Mouse (Mus musculus) neural tube, embryonic 10.5 days (tissue): ENCODE results near the gene Scyl3.

Source experiments
- DNase-seq: peaks from one replicate; pipeline ENCODE4 v3.0.0-alpha.2; 2017; ENCODE audit warnings: low spot score; ENCODE audit errors: extremely low spot score

Gene Scyl3

DNA sequence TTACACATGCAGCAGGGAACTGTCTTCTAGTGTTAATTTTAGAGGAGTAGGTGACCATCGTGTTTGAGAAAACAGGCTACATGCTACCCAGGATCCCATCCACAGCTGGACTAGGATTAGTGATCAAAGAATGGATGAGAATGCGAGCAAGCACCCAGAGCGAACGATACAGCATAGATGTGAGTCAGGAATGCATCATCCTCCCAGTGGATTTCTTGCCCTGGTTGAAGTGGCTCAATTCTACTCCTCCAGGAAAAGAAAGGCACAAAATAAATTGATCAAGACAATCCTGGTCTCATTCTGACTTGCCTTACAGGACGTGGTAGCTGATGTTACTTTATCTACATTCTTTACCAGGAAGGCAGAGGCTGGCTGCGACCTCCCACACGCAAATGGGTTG lies at the start of gene Scyl3:
Gene Scyl3 (plus strand): TSS at position 255 of the 400 bp plus-strand sequence.
- no peak for DNase-seq

DNA sequence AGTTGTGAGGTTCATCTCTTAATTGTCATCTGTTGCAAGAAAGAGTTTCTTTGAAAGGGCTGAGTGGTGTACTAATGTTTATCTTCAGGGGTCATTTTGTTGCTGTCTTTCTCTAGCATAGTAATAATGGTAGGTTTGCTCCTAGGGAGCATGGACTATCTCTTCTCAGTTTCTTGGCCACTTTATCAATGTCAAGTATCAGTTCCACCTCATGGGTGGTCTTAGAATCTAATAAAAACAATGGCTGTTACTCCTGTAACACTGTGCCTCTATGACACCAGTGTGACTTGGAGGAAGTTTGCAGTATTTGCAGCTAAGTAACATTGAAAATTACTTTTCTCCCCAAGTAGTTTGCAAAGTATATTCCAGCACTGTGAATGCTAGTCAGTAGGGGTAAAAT lies 39.3 kb upstream of the Scyl3 start:
- DNase-seq: no peak

DNA sequence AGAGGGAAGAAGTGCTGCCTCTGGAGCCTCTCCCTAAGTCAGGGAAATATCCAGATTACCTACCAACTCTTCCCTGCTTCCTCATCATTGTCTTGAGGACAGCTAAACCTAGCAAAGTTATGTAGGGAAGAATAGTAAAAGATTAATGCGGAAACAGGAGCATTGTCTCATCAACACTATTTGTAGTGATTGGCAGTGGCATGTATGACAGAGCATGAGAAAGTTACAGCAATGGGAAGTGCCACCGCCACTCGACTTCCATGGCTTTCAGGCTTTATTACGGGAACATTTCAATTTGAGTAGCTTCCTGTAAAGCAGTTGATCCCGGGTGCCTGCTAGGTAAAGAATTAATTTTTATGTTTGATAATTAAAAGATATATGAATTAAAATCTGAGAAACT lies 35.6 kb upstream of the Scyl3 start:
- no peak for DNase-seq

DNA sequence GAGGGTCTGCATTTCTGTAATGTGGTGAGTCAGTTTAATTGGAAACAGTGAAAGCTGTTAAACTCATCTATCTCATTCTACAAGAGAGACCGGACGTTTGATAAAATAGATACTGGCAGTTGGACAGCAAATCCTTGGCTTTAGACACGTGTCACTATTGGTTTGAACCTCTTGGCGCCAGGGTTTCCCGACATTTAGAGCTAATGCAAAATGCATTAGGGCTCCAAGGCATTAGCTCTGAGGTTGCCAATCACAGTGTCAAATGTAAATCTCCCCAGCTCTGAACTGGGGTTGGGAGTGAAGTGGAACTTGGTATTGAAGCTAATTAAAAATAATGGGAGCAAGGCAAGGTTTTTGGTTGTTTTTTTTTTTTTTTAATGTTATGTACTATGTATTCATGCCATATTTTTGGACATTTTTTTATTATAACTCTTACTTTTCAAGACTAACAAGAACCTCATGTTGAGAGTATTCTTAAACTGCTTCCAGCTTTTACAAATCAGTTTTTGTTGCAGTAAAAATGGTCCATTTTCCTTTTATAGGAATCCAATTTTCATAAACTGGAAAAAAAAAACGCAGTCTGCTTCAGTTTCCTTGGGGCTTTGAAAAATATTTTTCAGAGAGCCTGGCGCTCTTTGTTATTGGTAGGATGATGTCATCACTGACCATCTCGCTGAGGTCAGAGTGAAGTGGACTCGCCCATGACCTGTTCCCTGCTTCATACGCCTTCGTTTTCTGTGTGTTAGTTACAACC lies 34.9 kb upstream of the Scyl3 start:
- DNase-seq: no peak

DNA sequence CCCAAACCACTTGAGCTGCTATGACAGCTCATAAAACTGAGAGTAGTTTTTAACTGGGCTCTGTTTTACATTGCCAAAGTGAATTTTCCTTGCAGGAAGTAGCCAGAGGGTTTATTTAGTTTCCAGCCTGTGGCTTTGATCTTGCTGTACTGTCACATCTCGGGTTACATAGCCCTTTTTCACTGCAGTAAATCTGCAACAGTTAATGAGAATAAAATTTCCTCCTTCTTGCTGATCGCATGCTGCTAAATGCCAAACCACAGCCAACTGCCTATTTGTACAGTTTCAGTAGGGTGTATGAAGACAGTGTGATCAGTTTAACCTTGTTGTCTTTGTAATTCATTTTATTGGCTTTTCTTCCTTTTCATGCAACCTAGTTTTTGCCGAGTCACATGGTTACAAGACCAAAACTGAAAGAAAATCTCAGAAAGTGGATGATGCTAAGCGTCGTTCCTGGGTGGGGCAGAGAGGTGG lies 30.6 kb upstream of the Scyl3 start:
- DNase-seq: no peak

DNA sequence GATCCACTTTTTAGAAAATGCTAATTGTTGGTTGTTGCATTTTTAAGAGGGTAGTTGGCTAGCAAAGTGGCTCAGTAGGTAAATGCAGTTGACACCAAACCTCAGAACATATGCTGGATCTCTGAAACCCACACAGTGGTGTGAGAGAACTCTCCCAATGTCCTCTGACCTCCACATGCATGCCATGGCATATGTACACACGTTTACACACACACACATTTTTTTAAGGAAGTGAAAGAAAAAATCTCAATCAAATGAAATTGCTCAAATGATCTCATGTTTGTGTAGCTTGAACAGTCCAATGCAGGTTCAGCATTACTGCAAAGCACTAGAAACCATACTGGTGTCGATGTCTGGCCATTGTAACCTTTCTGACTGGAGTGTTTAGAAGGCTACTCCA lies 29.3 kb upstream of the Scyl3 start:
- no peak for DNase-seq

DNA sequence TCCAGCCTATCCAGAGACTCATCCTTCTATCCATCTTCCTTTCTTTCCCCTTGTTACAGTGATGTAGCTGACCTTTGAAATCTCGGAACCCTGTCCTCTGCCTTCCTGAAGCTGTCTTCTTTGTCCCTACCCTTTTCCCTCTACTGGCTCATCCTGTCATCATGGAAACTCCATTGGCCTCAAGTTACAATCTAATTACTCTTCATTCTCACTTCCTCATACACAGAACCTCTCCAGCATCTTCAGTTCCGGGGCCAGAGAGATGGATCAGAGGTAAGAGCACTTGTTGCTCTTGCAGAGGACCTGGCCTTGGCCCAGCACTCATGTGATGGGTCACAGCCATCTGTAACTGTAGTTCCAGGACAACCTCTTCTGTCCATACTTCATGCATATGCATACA lies 28.7 kb upstream of the Scyl3 start:
- DNase-seq: no peak

DNA sequence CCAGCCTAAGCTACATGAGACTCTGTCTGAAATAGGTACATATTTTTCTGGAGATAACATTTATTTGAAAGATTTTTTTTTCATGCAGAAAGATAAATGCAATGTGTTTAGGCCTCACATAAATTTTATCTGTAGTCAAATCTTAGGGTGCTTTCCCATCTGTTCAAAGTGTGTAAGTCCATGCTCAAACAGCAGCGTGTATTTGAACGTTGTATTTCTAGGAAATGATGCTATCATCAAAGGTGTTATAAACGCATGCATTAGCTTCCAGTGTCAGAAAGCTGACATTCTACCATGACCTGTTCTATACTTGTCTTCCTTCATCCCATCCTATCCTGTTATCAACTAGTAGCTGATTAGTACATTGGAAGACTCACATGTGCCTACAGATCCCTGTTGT lies 25.5 kb upstream of the Scyl3 start:
- no peak for DNase-seq

DNA sequence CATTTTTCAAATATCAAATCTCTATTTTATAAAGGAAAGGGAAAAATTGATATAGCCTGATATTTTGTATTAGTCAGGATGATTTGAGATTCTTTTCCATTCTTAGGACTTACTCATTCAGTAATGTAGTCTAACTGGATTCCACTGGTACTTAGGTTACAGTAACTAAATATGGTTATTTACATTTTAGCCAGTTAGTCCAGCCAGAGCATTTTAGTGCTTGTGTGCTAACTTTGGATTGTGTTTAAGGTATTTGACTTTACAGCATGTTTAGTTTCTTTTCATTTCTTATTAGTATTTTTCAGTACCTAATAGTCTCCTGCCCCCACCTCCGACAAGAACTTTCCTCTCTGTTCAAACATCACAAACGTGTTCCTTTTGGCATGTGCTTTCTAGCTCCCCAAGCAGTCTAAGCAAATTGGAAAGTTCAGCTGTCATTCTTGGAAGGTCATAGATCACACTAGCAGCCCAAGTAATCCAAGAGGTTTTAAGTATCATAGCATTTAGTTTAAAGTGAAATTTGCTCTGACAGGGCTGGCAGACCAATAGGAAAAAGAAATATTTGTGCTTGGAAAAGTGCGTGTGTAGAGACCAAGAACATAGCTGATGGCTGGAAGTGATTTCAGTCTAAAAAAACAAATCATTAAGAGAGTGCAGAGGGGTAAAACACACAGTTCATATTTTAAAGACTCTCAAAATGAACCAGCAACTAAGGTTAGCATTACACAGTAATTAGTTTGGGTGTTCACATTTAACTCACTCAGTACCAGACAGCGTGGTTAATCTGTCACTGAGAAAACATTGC lies 21.7 kb upstream of the Scyl3 start:
- no peak for DNase-seq

DNA sequence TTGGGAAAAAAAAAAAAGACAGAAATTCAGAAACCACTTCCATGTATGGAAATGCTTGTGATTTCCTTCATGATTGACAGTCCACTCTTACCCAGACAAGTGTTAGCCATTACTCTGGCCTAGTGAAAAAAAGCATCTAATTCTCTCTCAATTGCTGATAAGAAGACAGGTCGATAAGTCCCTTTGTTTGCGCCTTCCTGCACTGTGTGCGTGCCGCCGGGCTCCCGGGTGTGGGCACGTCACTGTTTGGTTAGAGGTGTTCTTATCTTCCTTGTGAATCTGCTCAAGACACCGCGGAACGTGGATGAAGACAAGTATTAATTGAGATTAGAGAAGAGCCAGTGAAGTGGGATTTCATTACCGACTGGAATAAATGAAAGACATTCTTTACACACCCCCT lies 20.5 kb upstream of the Scyl3 start:
- no peak for DNase-seq

DNA sequence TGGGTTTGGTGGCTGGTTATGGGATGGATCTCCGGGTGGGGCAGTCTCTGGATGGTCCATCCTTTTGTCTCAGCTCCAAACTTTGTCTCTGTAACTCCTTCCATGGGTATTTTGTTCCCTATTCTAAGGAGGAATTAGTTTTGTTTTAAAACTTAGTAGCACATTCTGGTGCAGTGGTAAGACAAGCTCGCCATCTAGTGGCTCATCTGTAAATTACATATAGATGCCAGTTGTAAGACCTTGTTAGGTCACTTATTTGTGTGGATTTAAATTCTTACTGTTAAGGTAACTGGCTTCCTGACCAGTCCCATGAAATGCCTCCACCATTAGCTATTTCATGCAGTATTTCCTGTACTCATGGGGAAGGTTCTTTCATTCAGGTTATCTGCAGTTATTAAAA lies 18.6 kb upstream of the Scyl3 start:
- no peak for DNase-seq

DNA sequence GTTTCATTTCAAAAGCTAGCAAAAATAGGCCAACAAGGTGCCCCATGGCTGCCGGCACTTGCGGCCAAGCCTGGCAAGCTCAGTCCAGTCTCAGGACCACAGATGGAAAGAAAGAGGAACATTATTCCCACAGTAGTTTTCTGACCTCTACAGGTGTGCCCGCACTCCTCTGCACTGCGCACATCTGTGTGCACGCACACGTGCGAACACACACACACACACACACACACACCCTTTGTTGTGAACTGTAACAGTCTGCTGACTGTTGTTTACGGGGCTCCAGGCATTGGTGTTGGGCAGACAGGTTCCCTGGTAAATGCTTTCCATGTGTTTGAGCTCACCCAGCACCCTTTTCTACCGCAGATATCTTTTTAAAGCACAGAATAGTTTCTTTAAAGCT lies 18.1 kb upstream of the Scyl3 start:
- no peak for DNase-seq

DNA sequence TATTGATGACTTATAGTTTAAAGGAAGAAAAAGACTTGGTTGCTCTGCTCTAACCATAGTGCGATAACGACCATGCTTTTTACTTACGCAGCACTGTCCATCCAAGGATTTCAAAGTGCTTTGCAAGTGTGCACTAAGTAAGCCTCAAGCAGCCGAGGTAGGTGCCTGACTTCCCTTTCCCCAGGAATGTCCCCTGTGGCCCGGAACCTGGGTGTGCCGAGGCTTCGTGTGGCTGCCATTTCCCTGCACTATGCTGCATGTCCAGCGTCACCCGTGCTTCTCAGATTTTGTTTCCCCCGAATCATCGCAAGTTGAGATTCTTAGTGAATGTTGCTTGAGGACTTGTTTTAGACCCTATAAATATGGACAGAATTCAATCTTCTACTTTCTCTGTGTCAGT lies 16.9 kb upstream of the Scyl3 start:
- DNase-seq: no peak

DNA sequence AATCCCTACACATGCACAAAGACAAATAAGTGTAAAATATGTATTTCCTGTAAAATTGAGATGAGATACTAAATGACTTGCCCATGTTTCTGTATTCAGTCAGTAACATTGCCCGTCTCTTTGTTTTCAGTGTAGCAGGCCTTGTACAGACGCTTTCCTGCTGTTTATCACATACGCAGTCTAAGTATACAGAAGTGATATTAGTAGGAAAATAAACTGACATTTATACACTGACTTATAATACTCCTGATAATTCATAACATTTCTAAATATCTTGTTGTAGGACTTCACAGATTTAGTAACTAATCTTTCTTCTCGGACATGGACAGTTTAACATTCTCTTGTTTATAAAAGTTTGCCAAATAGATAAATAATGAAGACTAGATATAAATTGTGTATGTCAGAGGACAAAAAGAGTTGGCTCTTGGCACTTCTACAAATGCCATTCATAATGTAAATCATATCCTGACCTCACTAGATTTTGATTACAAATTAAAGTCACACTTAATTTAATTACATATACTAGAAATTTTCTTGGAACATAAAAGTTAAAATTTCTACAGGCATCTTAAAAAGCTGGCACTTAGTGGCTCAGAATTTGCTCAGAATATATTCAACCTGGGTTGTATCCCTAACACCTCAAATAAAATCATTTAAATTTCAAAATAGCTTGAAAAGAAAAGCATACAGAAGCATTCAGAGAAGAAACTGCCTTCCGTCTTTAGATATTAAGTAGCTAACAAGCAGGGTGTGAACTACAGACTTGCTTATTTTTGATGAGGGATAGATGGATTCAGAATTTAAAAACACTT lies 11.3 kb upstream of the Scyl3 start:
- no peak for DNase-seq

DNA sequence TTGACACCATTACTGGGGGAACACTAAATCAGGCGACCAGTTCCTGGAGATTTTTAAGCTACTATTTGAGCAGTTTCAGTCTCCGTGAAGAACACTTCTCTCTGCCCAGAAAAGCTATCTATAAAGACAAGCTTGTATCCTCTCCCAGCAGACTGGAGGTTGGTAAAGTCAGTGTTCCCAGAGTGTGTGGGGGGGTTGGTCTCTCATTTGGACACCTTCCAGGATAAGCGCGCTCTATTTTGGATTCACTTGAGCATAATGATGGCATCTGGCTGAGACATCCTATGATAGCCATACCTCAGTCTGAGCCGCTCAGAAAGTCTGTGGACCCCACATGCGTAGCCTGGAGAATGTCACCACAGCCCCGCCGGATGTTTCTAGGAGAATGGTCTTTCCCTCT lies 4.8 kb upstream of the Scyl3 start:
- DNase-seq: no peak

DNA sequence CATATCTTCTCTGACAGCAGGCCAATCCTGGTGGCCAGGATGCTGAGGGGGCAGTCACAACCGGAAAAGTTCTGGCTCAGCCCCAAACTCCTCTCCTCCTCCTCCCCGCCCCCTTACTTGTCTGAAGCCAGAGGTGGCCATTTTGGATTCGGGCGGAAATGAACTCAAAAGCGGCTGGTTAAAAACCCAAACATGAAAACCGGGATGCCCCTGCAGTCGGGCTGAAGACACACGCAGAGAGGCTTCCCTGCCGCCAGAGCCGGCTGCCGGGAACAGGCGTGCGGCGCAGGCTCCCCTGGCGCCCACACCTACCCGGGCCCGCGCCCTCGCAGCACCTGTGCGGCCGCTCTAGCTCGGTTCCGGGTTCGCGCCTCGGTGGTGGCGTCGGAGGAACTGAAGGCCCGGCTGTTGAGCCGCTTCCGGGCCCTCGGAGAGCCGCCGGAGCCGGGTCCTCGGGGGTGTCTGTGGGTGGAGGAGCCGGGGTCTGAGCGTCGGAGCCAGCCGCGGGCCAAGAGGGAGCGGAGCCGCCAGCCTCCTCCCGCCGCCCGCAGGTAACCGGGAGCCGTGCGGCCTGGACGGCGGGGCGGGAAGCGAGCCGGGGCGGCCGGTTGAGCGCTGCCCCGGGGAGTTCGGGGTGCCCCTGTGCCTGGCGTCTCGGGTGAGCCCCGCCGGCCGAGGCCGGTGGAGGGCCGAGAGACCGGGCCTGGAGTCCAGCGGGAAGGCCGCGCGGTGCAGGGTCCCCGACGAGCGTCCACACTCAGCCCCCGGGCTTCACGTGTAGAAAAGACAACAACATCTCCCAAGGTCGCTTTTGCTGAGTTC lies 947 bp downstream of the Scyl3 start:
- peak; percentile 91 for DNase-seq

DNA sequence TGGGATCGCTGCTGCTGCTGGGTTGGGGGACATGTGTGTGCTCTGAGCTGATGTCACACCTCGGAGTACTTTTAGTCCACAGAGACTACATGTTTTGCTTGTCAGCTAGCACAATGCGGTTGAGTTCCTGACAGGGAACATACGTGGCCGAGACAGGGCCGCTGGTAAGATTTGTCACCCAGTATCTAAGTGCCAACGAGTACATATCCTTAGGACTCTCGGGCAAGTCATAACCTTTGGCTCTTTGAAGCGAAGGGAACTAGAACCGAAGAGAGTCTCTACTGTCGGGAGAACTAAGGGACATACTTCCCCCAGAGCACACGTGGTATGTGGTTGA lies 1.5 kb downstream of the Scyl3 start:
- DNase-seq: no peak

DNA sequence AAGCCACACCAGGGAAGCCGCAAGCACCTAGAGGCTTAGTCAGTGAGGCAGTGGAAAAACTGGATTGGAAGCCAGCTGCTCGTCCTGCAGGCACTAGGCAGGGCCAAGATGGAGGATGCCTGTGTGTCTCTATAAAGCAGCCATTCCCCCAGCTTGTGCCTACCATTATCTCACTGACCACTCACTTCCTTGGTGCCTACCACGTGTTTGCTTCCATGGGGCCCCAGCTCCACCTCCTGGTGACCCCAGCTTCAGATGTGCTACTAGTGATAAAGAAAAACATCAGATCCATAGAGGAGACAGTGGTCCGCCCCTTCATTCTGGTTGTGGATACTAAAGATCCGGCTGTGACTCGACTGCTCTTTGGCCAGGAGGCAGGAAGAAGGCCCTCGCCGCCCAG lies 2.9 kb downstream of the Scyl3 start:
- DNase-seq: no peak

DNA sequence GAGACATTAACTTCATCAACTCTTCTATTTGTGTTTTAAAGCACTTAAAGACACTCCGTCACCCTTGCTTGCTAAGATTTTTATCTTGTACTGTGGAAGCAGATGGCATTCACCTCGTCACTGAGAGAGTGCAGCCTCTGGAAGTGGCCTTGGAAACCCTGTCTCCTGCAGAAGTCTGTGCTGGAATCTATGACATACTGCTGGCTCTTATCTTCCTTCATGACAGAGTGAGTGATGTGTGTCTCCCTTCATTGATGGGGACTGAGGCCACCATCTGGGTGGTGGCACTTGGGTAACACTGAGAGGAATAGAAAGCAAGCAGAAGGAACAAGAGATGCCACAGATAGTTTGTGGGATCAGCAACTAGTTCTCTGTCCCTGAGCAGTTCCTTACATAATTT lies 5.7 kb downstream of the Scyl3 start:
- no peak for DNase-seq

DNA sequence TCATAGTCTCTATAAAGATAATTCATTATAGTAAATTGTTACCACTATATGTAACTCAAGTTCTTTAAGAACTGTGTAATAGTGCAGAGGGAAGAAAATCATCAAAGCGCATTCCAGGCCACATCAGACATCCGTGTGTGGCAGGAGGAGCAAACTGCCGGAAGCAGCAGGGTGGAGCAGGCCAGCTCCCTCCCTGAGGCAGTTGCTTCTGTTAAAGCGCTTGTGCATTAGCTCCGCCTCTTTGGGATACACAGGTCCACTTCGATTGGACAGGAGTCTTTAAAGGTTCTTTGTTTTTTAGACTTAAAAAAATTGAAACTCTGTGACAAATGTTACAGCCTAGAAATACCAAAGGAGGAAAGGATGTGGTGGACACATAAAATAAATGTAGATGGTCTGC lies 13.2 kb downstream of the Scyl3 start:
- no peak for DNase-seq

DNA sequence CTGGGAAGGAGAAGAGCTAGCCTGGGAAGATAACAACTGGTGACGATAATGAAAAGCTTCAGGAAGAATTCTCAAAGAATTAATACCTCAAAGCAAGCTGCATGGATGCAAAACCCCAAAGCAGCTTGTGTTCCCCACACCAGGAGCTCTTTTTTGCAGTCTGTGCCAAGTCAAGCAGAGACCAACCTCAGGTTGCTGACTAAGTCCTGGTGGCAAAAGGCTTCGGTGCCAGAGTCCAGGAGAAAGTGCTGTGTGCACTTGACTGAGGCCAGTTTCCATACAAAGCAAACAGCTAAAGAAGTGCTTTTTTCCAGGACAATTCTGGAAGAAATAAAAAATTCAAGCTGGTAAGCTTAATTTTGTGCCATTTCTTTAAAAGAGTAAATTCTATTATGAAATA lies 24.5 kb downstream of the Scyl3 start:
- DNase-seq: no peak
